Mouse (Mus musculus) liver, embryonic 14.5 days (tissue): Measurements from ENCODE around the gene Cpt1b.

Source experiments
- CTCF ChIP-seq: IDR thresholded peaks from 2 replicates; pipeline ENCODE4 v1.5.1; 2016; ENCODE audit warnings: antibody characterized with exemption, low read depth, control low read depth
- EP300 ChIP-seq: IDR thresholded peaks from 2 replicates; pipeline ENCODE4 v1.6.1; 2016; ENCODE audit warnings: antibody characterized with exemption, low read depth

- TF ChIP-seq CTCF = no peak
- TF ChIP-seq EP300 = no peak
Observed at GRCm38 (mm10) chr15:89475293-89475600, 49.6 kb upstream of the Cpt1b start.
